Mouse (Mus musculus) frontal cortex, postnatal 10 days (tissue): ENCODE results near the gene Atg3.
A peak's percentile ranks its signal among the peaks of the same experiment; 100 is the strongest.

ENCODE experiments used
- DNase-seq, 2 experiments: peaks; one replicate each; pipeline ENCODE4 v3.0.0; 2022; ENCODE audit warnings: low spot score in 2 of 2, mixed read lengths in 1 of 2

The Atg3 gene

DNA sequence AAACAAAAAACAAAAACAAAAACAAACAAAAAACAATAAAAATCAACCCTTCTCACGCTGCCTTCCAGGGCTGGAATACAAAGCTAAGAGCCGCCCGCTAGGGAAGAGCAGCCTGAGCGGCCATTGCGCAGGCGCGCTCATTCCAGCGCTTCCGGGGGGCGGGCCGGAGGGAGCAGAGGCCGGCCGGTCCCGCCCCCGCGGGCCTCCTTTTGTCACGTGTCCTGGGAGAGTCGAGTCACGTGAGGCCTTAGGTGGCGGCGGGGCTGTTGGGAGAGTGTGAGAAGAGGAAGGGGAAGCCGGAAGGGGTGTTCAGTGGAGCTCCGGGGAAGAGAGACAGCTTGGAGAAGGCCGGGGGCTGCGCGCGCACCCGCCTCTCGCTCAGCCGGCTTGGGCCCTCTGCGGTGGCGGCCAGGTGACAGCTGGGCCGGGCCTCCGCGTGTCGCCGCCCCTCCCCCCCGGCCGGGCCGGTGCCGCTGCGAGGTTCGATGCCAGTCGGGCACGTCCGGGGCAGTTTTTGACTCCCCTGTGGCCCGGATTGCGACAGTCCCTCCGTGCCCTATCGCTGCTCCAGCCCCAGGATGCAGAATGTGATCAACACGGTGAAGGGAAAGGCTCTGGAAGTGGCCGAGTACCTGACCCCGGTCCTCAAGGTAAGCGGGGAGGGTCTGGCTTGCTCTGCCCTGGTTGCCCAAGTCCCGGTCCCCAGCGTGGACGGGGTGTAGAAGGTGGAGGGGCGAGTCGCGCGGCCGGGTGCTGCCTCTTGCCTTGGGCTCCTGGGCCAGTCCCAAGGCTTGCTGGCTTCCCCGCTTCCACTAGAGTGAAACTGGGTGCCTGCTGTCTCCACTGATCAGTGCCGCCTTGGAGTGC is at the start of gene Atg3, which contains the start of gene Slc35a5:
Gene Atg3 (plus strand): TSS at position 264 of the 867 bp plus-strand sequence.
Gene Slc35a5 (minus strand): TSS at position 185 of the 867 bp plus-strand sequence.
- peak; percentile 95 to 97 for DNase-seq

DNA sequence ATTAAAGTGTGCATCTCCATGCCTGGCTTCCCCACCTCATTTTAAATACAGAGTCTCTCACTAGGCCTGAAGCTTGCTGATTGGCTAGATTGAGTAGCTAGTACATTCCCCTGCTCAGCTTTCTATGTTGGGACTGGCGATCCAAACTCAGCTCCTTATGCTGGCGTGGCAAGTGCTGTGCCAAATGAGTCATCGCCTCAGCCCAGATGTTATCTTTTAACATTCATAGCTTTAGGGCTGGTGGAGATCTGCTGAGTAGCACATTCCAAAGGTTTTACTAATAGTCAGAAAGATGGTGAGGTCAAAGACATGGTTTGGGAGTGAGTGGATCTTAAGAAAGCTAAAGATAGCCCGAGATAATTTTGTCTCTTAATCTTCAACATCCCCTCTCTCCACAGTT is 48.1 kb upstream of the Atg3 start:
- no peak for DNase-seq

DNA sequence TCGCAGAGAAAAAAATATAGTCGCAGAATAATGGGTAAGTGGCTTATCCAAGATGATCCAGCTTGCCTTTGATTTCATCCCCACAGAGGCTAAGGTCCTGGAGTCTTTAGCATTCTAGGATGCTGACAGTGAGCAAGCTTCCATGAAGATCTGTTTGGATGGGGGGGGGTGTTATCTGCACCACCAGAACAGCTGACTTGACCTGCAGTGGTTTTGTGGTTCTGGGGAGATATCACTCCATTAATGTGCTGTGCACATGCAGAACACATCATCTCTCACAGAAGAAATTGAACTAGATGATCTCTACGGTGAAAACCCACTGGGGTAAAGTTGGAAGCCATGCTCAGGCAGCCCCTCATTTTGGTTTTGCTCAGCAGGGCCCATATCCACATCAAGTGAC is 41.4 kb upstream of the Atg3 start:
- DNase-seq: no peak

DNA sequence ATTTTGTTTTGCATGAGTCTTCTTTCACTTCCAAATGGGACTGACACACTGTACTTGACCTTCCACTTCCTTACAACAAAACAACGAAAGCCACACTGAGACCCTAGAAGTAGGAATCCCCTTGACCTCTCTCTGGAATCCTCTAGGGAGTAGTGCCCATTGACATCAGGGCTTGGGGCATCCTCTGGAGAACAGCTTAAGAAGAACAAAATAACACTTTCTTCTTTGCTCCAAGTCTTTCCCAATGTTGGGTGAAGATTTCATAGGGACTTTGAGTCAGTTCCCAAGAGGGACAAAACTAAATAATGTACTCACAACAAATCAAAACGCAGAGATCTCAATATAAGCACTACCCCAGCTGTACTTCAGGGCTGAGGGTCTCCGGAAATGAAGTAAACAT is 39.8 kb upstream of the Atg3 start:
- no peak for DNase-seq

DNA sequence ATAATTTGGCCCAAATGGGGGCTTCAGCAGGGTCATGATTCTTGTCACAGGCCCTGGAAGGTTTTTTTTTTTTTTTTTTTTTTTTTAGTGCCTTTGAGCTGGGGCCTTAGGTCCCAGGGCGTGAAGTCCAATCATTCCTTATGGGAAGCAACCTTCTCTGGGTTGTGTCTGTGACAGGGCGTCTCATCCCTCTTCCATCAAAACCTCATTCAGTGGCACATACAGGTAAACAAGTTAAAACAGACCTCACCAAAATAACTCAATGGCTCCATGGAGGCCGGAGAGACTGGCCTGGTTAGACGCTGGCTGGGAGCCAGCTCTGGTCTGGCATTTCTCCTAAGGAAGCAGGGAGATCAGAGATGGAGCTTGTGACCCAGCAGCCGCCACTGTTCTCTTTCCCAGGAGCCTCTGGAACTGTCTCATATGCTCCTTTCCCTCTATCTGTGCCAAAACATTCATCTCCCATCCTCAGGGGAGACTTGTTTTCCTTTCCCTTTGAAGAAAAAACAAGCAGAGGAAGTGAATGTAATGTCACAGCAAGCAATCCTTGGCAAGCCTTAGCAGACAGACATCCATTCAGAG is 37.6 kb upstream of the Atg3 start:
- peak in 1 of 2 experiments; percentile 42 for DNase-seq

DNA sequence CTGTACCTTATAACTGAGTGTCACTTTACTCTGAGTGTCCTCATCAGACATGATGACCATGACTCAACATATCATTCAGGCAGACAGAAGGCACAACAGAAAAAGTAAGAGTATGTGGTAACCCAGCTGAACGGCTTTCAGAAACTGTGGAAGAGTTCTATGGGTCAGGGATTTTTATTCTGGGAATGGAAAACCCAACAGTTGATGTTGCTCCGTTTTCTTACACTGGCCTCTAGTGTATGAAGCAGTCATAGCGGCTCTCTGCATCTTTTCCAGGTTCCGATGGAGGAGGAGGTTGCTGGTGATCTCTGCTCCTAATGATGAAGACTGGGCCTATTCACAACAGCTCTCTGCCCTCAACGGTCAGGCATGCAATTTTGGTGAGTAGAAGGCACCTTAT is 36.0 kb upstream of the Atg3 start:
- DNase-seq: peak in 1 of 2 experiments; percentile 18

DNA sequence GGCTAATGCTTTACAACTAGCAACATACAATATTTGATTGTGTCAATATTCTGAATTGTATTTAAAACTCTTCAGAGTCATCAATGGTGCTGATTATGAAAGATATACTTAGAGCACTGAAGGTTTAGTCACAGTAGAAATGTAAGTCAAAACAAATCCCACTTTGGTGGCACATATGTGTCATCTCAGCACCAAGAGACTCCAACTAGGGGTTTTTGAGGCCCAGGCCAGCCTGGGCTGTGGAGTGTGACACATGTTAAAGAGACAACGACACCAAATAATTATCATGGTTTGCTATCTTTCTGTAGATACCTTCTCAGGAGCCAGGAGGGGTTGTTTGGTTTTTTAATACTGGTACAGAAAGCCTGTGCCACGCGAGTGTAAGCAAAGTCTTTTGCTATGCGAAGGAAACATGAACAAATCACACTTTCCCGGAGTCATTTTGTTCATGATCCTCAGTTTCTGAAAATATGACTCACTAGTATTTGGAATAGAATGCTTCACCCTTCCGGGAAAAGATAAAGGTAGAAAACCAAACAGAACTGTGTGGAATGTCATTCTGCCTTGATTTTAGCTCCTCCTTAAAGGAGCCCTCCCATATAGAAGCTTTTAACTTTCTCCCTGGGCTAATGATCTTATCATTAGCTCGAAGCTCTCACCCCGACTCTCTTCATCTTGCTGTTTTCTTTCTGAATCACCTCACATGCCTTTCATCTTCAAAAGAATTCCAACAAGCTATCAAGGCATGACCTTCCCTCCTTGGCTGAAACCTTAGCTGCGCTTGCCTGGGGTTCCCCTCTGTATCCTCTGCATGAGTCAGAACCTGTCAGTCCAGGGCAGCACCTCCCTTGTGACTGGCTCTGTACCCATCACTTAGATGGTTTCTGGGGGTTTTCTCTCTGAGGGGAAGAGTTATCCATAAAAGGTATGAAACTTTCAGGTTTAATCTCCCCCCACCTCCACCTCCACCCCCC is 34.1 kb upstream of the Atg3 start:
- DNase-seq: no peak

DNA sequence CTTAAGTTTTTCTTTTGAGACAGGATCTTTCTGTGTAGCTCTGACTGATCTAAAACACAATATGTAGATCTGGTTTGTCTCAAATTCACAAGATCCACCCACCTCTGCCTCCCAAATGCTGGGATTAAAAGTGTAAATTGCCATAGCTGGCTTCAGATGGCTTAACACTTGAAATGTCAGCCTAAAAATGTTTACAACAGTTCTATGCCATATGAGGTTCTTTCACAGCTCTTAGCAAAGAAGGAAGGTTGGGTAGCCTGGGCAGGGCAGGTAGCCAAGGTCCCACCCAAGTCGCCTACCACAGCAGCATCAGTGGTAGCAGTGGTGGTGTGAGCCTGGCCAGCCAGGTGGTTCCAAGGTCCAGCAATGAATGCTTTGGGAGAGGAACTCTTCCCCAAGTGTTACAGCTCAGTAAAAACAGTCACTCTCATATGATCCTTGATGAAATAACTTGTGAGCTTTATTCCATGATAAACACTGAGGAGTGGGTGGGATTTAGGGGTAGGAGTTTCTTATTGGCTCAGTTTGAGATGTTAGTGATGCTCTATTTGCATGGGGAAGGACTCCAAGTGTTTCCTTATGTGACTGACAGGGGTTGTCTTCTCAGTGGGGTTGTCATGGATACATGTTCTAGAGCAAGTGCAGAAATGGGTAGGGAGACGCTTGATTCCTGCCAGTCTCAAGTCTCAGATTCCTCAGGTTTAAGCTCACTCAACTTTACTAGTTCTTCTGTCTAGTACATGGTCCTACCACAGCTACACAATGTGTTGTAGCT is 30.5 kb upstream of the Atg3 start:
- no peak for DNase-seq

DNA sequence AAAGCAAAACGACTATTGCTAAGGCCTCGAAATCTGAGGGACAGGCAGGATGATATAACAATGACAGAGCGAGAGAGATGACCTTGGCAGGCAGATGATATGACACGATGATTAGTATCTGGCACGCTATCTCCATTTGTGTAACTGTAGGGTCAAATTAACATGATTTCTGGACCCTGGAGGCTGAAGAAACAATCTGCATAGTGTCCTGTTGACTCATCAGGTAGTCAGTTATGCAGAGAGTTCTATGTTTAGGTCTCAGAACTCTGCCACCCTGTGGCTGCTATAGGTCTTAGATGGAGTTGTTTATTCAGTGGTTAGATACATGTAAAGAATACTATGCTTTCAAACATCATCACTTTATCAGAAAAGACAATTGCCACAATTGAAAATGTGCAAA is 16.9 kb upstream of the Atg3 start:
- no peak for DNase-seq

DNA sequence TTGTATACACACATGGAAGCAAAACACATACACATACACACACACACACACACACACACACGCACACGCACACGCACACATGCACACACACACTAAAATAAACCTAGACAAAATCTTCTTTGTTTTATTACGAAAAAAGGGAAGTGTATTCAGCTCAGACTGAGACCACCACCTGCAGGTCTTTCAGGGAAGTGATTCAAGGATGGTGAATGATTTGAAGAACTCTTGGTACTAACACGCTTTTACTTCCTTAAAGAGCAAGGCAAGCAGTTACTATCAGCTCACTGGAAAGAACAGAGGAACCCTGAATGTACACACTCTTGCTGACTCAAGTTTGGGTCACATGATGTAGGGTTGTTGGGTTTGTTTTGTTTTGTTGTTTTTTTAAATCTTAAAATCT is 16.0 kb upstream of the Atg3 start:
- no peak for DNase-seq

DNA sequence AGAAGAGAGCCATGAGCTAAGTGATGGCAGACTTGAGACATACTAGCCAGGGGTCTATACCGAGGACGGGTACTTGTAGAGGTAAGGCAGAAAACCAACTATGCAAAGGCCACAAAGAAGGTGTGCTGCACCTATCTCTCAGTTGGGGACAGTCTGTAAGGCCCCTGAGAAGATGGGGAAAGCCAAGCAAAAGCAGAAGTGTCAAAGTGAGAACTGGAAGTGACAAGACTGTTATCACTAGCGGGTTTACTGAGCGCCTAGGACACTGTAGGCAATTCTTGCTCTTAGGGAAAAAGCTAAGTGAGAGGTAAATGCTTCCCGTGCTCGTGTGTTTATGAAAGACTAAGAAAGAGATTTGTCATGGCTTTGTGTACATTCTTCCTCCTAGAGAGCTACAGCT is 13.5 kb upstream of the Atg3 start:
- no peak for DNase-seq

DNA sequence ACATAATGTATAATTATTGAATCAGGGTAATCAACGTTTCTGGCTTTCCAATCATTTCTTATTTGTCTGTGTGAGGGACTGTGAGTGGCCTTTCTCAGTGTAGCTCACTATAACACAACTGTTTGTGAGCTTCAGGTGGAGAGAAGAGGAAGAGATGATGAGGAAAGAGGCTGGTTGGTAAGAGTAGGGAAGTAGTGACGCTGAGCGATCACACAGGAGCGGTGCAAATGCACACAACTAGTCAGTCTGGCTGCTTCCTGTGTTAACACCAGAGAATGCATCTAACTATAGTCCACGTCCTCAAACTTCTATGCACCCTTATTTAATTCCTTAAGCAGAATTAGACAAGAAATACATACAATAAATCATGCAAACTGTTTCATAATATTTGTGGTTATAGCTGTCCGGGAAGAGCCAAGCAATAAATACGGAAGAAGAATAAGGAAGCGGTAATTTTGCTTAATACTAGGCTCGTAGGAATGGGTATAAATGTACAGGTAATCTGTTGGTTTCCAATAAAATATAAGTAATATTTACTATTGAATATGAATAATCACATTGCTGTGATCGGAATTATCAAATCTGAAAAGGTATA is 10.0 kb upstream of the Atg3 start:
- no peak for DNase-seq

DNA sequence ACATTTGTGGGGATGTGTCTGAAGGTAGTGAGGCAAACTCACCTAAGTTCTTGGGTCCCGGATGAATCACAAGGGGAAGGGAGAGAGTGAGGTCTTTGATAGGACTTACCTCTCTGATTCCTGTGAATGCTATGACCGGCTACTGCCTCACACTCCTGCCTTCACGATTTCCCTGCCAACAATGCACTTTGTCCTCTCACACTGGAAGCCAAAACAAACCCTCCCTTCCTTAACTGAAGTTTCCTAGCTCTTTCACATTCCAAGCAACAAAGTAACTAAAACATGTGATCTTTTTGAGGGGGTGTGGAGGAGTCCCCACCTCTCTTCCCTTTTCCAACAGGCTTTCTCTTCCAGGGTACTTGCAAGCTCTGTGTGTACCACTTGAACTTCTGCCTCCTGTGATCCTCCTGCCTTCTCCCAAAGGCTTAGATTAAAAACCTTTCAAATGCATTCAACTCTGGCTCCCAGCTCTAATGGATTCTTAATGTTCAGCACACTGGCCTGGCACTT is 3.8 kb upstream of the Atg3 start:
- no peak for DNase-seq

DNA sequence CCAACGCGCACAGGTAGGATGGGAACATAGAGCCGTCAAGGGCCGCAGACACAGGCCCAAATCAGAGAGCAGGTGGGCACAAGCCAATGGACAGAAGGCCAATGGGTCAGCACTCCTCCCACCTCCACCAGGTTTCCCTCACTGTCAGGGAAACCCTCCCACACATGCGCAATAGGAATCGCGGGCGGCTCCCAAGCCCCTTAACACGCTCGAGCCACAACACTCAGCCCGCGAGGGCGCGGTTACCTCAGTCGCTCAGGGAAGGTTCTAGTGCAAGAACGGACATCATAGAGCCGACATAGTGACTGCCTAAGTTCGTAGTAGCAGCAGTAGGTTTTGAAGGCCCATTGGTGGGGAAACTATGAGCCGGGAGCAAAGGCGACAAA is 456 bp upstream of the Atg3 start:
- DNase-seq: peak; percentile 54 to 67

DNA sequence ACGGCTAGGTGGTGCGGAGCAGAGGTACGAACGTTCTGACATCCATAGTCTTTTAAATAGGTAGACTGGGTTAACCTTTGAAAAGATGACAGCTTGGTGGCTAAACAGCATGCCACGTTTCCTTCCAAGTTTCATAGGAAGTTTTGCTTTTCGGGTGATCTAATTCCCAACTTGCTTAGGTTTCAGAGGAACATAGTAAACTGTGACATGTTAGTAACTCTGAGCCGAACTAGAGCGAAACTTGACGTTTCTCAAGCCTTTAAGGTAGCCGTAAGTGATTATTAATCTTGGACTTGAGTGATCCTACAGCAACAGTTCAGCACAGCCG is 768 bp downstream of the Atg3 start:
- no peak for DNase-seq

DNA sequence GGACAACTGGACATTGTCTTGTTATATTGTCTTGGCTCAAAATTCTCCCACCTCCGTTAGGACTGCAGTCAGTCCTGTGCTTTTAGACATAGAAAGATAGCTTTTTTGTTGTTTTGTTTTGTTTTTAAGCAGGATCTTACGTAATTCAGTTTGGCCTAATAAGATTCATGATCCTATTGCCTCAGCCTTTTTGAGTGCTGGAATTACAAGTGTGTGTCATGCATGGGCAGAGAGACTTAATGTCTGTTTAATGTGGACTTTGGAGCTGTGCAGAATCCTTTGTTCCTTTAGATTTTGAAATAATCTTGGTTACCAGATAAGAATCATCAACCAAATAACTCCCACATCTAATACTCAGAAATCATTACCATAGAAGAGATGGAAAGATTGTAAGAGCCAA is 20.0 kb downstream of the Atg3 start:
- DNase-seq: no peak

DNA sequence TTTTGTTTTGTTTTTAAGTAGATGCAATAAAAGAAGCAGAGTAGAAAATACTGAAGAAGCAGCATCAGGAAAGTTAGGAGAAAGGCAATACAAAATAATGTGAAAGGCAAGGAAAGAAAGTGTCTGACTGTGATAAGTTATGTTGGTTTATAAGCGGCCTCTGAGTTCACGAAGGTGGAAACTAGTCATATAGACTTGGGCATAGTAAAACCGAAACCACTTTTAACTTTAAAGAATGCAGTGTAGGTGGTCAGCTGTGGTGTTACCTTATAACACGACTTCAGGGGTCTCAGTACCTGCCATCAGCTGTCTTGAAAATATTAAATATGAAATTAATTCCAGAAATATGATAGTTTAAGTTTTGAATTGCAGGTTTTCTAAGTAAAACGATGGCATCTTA is 23.2 kb downstream of the Atg3 start:
- no peak for DNase-seq

DNA sequence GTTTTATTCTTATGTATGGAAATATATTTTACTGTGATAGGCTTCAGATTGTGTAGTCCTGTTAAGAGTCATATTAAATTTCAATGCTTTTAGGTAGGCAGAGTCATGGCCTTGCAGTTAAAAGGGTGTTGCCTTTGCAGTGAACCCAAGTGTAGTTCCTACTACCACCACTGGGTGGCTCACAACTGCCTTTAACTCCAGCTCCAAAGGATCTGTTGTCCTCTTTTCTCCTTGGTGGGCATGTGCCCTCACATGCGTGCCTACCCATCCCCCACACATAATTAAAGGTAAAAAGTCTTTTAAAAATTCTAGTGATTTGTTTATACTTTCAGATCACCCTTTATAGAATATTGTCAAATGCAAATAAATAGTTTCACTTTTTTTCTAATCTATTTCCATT is 34.0 kb downstream of the Atg3 start:
- peak; percentile 52 to 74 for DNase-seq

DNA sequence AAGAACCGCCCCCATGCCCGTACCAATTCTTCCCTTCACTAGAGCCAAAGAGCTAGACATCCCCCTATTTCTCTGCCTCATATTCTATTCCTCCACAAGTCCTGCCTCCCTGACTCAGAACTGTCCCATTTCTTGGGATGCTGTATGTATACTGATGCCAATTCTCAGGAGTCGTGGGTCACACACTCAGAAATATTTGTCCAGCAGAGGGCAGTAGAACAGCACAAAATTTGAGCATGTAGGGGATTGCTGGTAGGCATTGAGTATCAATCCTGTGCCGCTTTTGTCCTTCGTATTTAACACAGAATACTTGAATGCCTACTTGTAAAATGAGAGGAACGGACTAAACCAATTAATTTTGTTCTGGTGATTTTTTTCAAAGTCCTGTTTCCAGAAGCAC is 38.2 kb downstream of the Atg3 start:
- DNase-seq: peak; percentile 12 to 49

DNA sequence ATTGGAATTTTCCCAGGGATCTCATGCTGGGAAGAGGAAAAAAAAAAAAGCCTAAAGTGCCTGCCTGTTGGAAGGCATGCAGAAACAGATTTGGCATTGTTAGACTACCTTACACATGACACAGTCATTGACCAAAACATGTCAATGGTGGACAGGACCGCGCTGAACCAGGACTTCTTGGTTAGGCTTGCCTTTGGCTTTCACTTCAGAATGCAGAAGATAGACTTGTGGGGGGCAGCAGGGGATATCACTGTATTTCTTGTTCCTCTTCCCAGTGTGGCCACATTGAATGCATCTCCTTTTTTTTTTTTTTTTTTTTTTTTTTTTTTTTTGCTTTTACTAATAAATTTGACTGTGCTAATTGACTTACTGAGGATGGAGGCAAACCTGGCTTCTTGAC is 42.8 kb downstream of the Atg3 start:
- no peak for DNase-seq

DNA sequence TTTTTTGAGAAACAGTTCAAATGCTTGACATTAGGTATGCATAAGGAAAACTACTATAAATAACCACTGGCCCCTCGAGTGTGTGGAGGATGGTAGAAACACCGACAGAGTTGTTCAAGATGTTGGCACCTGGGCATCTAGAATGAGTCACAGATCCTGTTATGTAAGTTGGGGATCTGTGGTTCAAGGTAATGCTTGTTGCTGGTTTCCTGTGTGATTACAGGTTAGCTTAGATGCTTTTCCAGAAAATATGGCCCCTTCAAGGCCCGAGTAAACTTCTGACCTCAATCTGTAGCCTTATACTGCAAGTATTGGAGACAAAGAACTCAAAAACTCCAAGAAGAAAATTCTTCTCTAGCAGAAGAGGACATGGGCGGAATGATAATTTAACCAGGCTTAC is 45.9 kb downstream of the Atg3 start:
- DNase-seq: no peak
